Comparison of ENCODE assay signal across 1 mouse cellular context in the genomic region with DNA sequence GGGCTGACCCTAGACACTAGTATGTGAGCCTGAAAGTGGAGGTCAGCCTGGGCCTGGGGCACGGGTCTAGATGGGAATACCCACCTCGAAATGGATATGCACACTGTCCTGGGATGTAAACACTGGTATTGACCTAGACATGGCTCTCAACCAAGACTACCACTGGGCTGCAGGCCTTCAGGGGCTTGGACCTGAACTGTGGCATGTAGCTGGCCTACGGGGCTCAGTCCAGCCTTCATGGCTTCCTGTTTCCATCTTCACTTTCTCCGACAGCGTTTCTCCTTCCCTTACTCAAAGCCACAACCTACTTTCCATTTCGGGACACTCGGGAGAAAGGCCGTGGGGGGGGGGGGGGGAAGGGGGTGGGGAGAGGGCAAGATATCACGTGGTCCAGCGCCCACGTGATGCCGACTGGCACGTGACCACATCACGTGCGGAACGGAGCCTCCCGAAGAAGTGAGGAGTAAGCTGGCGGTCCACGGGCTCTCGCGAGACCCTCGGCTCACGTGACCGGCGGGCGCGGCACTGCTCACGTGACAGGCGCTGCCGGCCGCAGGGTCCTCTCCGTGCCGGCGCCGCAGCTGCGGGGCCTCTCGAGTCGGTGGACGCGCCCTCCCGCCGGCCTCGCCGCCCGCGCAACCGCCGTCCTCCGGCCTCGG.
TF ChIP-seq lines count a peak whose summit lies in the region.

A gene (plus strand): TSS at position 444 of the 659 bp plus-strand sequence.

TF ChIP-seq in CH12.LX, 34 proteins besides CTCF, POLR2A, EP300 and RAD21 (continued from another document):
- TF ChIP-seq POLR2AphosphoS2 (IDR thresholded peaks at IDR 0.05; ENCODE audit: low read depth, low read length), result no peak
- TF ChIP-seq IRF4 (IDR thresholded peaks at IDR 0.05; ENCODE audit: low read depth, low read length), result no peak
- peak; percentile 98 for TF ChIP-seq BHLHE40 (IDR thresholded peaks at IDR 0.05; ENCODE audit: low read depth, low read length)
- peak; percentile 79 for TF ChIP-seq HCFC1 (IDR thresholded peaks at IDR 0.05; ENCODE audit: low read depth, low read length)
- no peak for TF ChIP-seq TBP (conservative IDR thresholded peaks at IDR 0.05; ENCODE audit: low read depth, low read length)
- no peak for TF ChIP-seq E2F4 (IDR thresholded peaks at IDR 0.05; ENCODE audit: insufficient replicate concordance, low read depth, low read length)
- 0 out of 2 replicates have a peak, but pooled peaks have one; percentile 14 for TF ChIP-seq NELFE (IDR thresholded peaks at IDR 0.05; ENCODE audit: low read depth, low read length)
- no peak for TF ChIP-seq PAX5 (IDR thresholded peaks at IDR 0.05; ENCODE audit: low read length)
- peak; percentile 99 for TF ChIP-seq CHD2 (IDR thresholded peaks at IDR 0.05; ENCODE audit: low read length)
- peak; percentile 98 for TF ChIP-seq MAX (IDR thresholded peaks at IDR 0.05; ENCODE audit: low read length)
- TF ChIP-seq MEF2A (IDR thresholded peaks at IDR 0.05; ENCODE audit: borderline replicate concordance, low read depth, low read length), result no peak; the same call in 1 of the 2 replicates
- TF ChIP-seq USF1 (IDR thresholded peaks at IDR 0.05; ENCODE audit: low read depth, low read length), result peak; percentile 92
- no peak for TF ChIP-seq ZKSCAN1 (IDR thresholded peaks at IDR 0.05; ENCODE audit: borderline replicate concordance, low read depth, low read length)
- no peak for TF ChIP-seq JUND (conservative IDR thresholded peaks at IDR 0.05; ENCODE audit: low read depth, low read length)
- TF ChIP-seq CHD1 (IDR thresholded peaks at IDR 0.05; ENCODE audit: low read depth, low read length), result no peak
- no peak for TF ChIP-seq MAZ (IDR thresholded peaks at IDR 0.05; ENCODE audit: low read depth, low read length)
- no peak for TF ChIP-seq MAFK (IDR thresholded peaks at IDR 0.05; ENCODE audit: insufficient replicate concordance, low read length)
- peak; percentile 97 for TF ChIP-seq USF2 (conservative IDR thresholded peaks at IDR 0.05; ENCODE audit: low read depth, low read length)
